Mouse (Mus musculus) frontal cortex, adult (tissue): Measurements from ENCODE around the gene Mfsd4a.
A peak's percentile ranks its signal among the peaks of the same experiment; 100 is the strongest.

Experiments used
- ATAC-seq: cut with Nextera tagmentation; 2 replicates; pipeline ENCODE4 v1.9.2; 2017; ENCODE audit warnings: mild to moderate bottlenecking, moderate library complexity, mixed read lengths; ENCODE audit not compliant: low TSS enrichment

Gene Mfsd4a

GRCm38 (mm10) chr1:131990083-131990760 lies 77.6 kb downstream of the Mfsd4a start:
- ATAC-seq = no peak

- no peak for ATAC-seq
Measured at GRCm38 (mm10) chr1:131989476-131989875, 78.4 kb downstream of the Mfsd4a start.

GRCm38 (mm10) chr1:131987432-131987831 lies 80.4 kb downstream of the Mfsd4a start:
- peak; percentile 47; the same call in 1 of the 2 replicates for ATAC-seq

- ATAC-seq = no peak
Measured at GRCm38 (mm10) chr1:131983806-131984205, 84.1 kb downstream of the Mfsd4a start.

- peak; percentile 66 for ATAC-seq
Measured at GRCm38 (mm10) chr1:131982907-131983306, 85.0 kb downstream of the Mfsd4a start.

GRCm38 (mm10) chr1:131981378-131982013 lies 86.4 kb downstream of the Mfsd4a start:
- ATAC-seq = peak; percentile 86

- ATAC-seq = no peak
Measured at GRCm38 (mm10) chr1:131980471-131980870, 87.4 kb downstream of the Mfsd4a start.

- ATAC-seq = no peak
Measured at GRCm38 (mm10) chr1:131976886-131977285, 91.0 kb downstream of the Mfsd4a start.

- no peak for ATAC-seq
Measured at GRCm38 (mm10) chr1:131973991-131974390, 93.9 kb downstream of the Mfsd4a start.
